Mouse (Mus musculus) hindbrain, embryonic 10.5 days (tissue): ENCODE measurements around the gene Atp6v0c. TPM values are rescaled to one million over a fixed set of nuclear protein-coding genes. Genes with fewer than 3 reads are reported as not detected.

Source experiments
- DNase-seq: peaks from one replicate; pipeline ENCODE4 v3.0.0-alpha.2; 2017; ENCODE audit warnings: low spot score
- H3K27ac ChIP-seq: fragments of 300-500 bp; sonication (generic); 2 replicates; pipeline ENCODE4 v1.5.1; 2016; ENCODE audit warnings: mild to moderate bottlenecking, moderate library complexity
- H3K27me3 ChIP-seq: fragments of 300-500 bp; sonication (generic); 2 replicates; pipeline ENCODE4 v1.6.1; 2016; ENCODE audit warnings: mild to moderate bottlenecking; ENCODE audit not compliant: poor library complexity, insufficient read depth, severe bottlenecking
- H3K36me3 ChIP-seq: fragments of 300-500 bp; sonication (generic); 2 replicates; pipeline ENCODE4 v1.6.1; 2016; ENCODE audit warnings: mild to moderate bottlenecking, moderate library complexity
- H3K4me1 ChIP-seq: fragments of 300-500 bp; sonication (generic); replicated peaks from 2 replicates; pipeline ENCODE4 v1.6.1; 2016; ENCODE audit warnings: mild to moderate bottlenecking
- H3K4me3 ChIP-seq: fragments of 300-500 bp; sonication (generic); 2 replicates; pipeline ENCODE4 v1.5.1; 2016; ENCODE audit warnings: mild to moderate bottlenecking, moderate library complexity
- H3K9me3 ChIP-seq: fragments of 300-500 bp; sonication (generic); 2 replicates; pipeline ENCODE4 v1.6.1; 2016; ENCODE audit warnings: mild to moderate bottlenecking, moderate library complexity
- WGBS: fragments of 180-500 bp; shearing (Covaris S2); methylation state at CpG from one replicate; pipeline ENCODE4 v1.1.7; 2016; 5-methylcytosine and 5-hydroxymethylcytosine counted together
- polyA plus RNA-seq: library from polyadenylated mRNA; unstranded; fragments of >200 nt; fragmentation: Nextera tagmentation; extraction: Ambion mirVana; gene quantifications from 2 replicates; pipeline ENCODE4 v1.2.1, GENCODE M21; 2016

Gene Atp6v0c
- polyA plus RNA-seq, result 488 and 579 TPM in 2 replicates

DNA sequence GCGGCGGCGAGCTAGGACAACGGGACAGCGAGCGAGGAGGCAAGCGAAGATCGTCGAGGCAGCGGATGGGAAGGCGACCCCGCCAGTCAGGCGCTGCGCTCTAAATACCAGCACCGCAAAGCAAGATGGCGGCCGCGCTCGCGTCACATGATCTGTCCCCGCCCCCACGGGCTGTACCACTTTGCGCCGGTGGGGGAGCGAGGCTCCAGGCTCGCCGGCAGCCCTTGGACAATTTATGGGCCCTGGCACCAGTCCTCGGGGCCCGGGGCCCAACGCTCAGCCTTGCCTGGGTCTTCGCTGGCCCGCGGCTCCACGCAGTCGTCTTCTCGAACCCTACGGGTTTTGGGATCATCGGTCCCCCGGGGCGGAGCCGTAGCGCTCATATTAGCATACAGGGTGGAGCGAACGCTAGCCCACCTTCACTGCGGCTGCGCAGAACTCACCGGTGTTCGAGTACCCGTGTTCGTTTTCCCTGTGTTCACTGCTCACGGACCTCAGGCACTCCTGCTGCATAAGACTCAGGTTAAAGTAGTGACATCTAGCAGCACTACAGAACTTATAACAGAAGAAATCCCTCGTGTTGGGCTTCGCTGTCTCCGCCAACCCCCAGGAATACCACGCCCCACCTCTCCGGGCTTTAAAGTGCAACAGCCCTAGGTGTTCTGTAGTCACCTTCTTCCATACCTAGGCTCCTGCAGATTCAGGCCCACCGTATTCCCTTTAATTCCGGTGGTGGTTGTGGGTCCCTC is at the start of gene Atp6v0c:
Gene Atp6v0c (minus strand): TSS at position 386 of the 749 bp plus-strand sequence.
- WGBS, result 1% methylated on average over 58 of the region's 58 CpGs
- H3K9me3 ChIP-seq, result no peaks in the 10 kb centered on the region
- no peaks in the 10 kb centered on the region for H3K27me3 ChIP-seq
- peak; percentile 96 for DNase-seq
- peak within 1 kb of the TSS; percentile 100 for H3K27ac ChIP-seq
- H3K4me1 ChIP-seq, result peaks cover 27% of the 10 kb centered on the region
- H3K4me3 ChIP-seq, result peak within 1 kb of the TSS; percentile 96
- H3K36me3 ChIP-seq, result peaks cover 31% of the 10 kb centered on the region

DNA sequence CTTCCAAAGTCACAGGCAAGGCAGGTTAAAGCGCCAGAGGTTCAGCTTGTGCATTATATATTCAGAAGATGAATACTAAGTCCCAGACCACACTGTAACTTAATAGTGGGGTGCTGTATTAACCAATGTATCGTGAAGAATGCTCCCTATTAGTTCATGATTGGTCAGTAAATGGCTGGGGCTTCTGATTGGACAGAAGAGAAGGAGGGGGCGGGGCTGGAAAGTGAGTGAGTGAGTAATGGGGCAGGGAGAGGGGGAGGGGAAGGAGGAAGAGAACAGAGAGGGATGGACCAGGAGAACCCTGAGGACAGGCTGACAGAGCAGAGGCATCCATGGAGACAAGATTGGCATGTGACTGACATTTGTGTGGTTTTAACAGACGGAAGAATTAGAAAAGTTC is 47.3 kb upstream of the Atp6v0c start:
- no peak for DNase-seq
- Histone ChIP-seq H3K9me3 (no peaks in the 10 kb centered on the region), H3K4me1 (peaks cover 38% of the 10 kb centered on the region), H3K27ac (no peak overlapping the region), H3K36me3 (peaks cover 54% of the 10 kb centered on the region), H3K27me3 (no peaks in the 10 kb centered on the region; the same call in 1 of the 2 replicates), H3K4me3 (no peak overlapping the region)
- 65% methylated on average over 4 of the region's 4 CpGs for WGBS

DNA sequence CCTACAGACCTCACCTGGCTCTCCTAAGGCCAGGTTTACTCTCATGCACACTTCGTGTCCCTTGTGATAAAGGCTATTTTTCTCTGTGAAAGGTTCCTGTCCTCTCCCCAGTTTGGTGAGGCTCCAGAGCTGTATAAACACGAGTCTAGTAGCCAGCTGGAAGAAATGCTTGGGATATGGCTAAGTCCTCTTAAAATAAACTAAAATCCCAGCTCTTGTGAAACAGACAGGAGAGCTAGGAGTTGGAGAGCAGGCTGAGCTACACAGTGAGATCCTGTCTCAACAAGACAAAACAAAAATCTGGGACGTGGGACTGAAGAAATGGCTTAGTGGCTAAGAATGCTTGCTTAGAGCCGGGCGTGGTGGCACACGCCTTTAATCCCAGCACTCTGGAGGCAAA is 43.7 kb upstream of the Atp6v0c start:
- H3K27ac ChIP-seq, result no peak overlapping the region
- WGBS, result 78% methylated on average over 6 of the region's 6 CpGs
- H3K27me3 ChIP-seq, result peaks cover 24% of the 10 kb centered on the region
- no peak for DNase-seq
- peaks cover 51% of the 10 kb centered on the region for H3K4me1 ChIP-seq
- H3K4me3 ChIP-seq, result no peak overlapping the region
- peaks cover 39% of the 10 kb centered on the region for H3K36me3 ChIP-seq
- H3K9me3 ChIP-seq, result no peaks in the 10 kb centered on the region

DNA sequence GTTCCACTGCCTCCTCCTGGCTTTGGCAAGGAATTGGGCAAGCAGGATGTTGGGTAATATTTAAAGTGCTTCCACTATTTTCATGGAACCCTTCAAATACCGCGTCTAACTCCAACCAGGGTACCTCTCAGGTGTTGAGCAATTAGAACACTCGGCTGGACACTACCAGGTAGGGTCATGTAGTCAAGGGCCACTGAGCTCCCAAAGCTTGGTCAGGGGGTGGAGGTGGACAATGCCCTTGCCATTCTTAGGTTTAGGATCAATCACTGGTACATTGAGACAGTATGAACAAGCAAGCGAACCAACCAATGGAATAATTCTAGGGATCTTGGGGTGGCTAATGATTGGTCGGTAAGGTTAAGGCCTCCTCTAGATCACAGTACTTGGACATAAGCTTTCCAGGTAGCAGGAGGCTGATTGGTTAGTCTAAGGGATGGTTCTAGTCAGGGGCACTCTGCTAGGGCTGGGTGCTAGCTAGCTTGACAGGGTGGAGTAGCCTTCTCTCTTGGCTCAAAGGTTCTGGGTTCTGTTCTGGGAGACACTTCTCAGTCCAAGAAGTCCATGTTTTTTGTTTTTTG is 43.0 kb upstream of the Atp6v0c start:
- Histone ChIP-seq H3K27me3 (peaks cover 31% of the 10 kb centered on the region), H3K36me3 (peaks cover 33% of the 10 kb centered on the region), H3K4me3 (peak overlapping the region; percentile 72), H3K27ac (peak overlapping the region; percentile 90), H3K4me1 (peaks cover 53% of the 10 kb centered on the region), H3K9me3 (no peaks in the 10 kb centered on the region)
- 25% methylated on average over 5 of the region's 5 CpGs for WGBS
- no peak for DNase-seq

DNA sequence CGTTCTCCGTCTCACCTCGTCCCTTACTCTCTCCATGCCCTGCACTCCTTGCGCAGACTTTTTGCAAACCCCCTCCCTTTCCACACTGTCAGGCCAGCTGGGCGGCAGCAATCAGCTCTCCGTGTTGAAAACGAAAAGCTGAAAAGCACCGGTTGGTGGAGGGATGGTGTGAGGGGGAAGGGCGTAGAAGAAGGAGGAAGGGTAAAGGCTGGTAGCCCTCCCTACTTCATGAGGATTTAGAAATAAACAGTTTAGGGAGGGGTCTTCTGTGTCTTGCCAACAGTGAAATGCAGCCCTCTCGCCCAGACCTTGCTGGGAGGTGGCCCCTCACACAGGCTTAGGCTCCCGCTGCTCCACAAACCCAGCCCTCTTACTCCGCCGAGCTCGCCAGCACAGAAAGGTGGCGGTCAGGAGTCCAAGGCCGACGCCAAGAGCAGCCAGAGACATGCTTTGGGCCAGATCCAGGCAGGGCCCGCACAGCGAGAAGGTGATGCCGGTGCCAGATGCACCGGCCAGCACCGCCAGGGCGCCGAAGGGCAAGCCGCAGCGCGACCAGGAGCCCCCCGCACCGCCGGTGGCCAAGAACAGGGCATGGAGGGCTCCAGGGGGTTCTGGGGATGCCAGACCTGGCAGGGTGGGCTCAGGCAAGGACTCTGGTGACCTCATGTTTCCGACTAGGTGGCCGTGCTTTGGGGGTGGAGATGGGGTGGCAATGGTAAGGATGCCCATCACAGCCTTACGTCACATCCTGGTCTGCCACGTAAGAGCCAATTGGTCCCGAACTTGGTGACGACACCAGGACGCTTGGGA is 42.3 kb upstream of the Atp6v0c start:
- DNase-seq, result peak; percentile 81
- Histone ChIP-seq H3K27ac (peak overlapping the region; percentile 90), H3K4me1 (peaks cover 59% of the 10 kb centered on the region), H3K36me3 (peaks cover 27% of the 10 kb centered on the region), H3K4me3 (peak overlapping the region; percentile 72), H3K27me3 (peaks cover 38% of the 10 kb centered on the region), H3K9me3 (no peaks in the 10 kb centered on the region)
- 2% methylated on average over 37 of the region's 37 CpGs for WGBS

DNA sequence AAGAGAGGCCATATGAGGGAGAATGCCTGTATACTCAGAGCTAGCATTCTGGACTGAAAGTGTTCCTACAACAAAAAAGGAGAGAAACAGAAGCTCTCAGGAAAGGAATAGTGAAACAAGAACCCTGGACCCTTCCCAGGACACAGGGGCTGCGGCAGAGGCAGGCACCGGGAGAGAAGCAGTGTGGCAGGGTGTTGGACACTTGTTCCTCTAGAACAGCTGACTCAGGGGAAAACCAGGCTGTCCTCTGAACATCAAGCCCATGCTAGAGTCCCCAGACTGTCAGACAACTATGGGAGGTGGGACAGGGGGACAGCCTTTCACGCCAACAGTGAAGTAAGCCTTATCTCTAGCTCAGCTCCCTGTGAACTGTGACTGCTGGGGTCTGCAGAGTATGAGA is 41.1 kb upstream of the Atp6v0c start:
- no peak for DNase-seq
- 85% methylated on average over 3 of the region's 3 CpGs for WGBS

DNA sequence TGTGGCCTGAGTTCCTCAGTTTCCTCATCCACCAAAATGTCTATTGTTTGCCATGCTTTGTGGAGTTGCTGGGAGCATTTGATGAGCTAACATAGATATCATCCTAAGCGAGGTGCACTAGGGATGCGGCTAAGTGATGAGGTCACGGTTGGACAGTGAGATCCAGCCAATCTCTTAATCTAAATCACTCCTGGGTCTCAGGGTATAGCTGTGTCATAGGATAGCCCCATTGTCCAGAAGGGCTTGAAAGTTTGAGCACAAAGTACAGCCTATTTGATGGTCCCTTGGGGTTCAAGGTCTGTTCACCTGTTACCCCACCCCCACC is 40.4 kb upstream of the Atp6v0c start:
- Histone ChIP-seq H3K4me3 (peak overlapping the region; percentile 79), H3K27me3 (peaks cover 48% of the 10 kb centered on the region), H3K36me3 (peaks cover 7% of the 10 kb centered on the region), H3K4me1 (peaks cover 78% of the 10 kb centered on the region), H3K9me3 (no peaks in the 10 kb centered on the region), H3K27ac (peak overlapping the region; percentile 92)
- DNase-seq, result no peak
- WGBS, result 74% methylated on average over 3 of the region's 3 CpGs

More for the DNA sequence above, 41.1 kb upstream of the Atp6v0c start:
- H3K4me1 ChIP-seq, result peaks cover 71% of the 10 kb centered on the region
- H3K36me3 ChIP-seq, result peaks cover 14% of the 10 kb centered on the region
- H3K9me3 ChIP-seq, result no peaks in the 10 kb centered on the region
- H3K27ac ChIP-seq, result peak overlapping the region; percentile 90; the same call in 1 of the 2 replicates
- peaks cover 48% of the 10 kb centered on the region for H3K27me3 ChIP-seq
- peak overlapping the region; percentile 1; the same call in 1 of the 2 replicates for H3K4me3 ChIP-seq

DNA sequence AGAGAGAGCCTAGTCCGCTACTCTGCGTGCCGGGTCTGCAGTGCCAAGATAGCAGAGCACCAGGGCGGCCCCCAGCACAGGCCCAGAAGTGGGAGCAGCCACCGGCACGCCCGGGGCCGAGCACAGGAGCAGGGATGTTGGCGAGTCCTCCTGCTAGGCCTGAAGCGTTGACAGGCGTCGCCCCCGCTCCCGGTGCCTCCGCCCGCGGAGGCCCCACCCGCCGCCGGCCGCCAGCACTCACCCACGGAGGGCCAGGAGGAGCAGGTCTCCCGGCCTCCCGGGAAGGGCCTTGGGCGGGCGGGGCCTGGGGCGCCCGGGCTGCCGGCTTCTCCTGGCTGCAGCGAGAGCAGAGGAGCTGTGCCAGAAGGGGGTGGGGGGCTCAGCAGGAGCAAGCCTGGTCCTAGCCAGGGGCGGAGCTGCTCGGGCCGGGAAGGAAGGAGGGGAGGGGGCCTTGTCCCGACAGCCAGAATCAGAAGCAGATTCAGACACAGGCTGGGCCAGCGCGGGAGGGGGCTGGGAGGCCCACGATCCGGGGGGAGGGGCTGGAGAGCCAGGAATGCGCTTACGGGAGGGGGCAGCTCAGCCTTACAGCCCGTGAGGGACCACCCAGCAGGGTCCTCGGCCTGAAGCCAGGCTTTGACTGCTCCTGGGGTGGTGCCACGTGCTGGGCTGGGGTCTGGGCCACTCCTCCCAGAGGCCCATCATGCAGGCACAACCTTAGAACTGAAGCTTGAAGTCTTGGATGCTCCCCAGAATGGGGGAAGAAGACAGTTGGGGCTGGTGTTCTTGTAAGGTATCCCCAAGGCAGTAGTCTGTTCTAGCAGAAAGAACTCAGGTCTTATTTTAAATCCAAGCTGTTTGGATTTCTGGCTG is 39.8 kb upstream of the Atp6v0c start, which contains the start of gene Ntn3:
Gene Ntn3 (minus strand): TSS at position 489 of the 873 bp plus-strand sequence.
- peak; percentile 83 for DNase-seq
- Histone ChIP-seq H3K9me3 (no peaks in the 10 kb centered on the region), H3K36me3 (peaks cover 1% of the 10 kb centered on the region; the same call in 1 of the 2 replicates), H3K27me3 (peaks cover 48% of the 10 kb centered on the region), H3K27ac (peak within 1 kb of the TSS; percentile 92), H3K4me3 (peak within 1 kb of the TSS; percentile 79), H3K4me1 (peaks cover 84% of the 10 kb centered on the region)
- WGBS, result 1% methylated on average over 43 of the region's 43 CpGs

DNA sequence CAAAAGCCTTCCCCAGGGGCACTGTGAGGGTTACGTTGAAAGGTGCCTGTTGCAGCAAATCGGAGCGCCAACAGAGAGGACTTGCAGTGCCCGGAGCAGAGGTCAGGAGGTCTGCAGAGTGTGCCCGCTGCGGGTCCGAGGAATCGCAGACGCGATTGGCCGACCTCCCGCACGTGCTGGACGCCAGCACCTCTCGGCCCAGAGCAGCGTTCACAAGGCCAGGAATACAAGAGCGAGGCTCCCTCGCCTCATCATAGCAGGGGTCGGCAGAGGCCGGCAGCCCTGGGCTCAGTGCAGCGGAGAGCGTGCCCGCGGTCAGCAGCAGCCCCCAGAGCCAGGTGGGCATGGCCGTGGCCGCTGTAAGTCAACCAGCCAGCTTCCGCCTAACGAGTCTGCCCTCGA is 39.1 kb upstream of the Atp6v0c start:
- Histone ChIP-seq H3K36me3 (no peaks in the 10 kb centered on the region), H3K4me3 (peak overlapping the region; percentile 79), H3K27me3 (peaks cover 48% of the 10 kb centered on the region), H3K9me3 (no peaks in the 10 kb centered on the region), H3K27ac (peak overlapping the region; percentile 92), H3K4me1 (peaks cover 89% of the 10 kb centered on the region)
- 1% methylated on average over 29 of the region's 29 CpGs for WGBS
- peak; percentile 70 for DNase-seq

DNA sequence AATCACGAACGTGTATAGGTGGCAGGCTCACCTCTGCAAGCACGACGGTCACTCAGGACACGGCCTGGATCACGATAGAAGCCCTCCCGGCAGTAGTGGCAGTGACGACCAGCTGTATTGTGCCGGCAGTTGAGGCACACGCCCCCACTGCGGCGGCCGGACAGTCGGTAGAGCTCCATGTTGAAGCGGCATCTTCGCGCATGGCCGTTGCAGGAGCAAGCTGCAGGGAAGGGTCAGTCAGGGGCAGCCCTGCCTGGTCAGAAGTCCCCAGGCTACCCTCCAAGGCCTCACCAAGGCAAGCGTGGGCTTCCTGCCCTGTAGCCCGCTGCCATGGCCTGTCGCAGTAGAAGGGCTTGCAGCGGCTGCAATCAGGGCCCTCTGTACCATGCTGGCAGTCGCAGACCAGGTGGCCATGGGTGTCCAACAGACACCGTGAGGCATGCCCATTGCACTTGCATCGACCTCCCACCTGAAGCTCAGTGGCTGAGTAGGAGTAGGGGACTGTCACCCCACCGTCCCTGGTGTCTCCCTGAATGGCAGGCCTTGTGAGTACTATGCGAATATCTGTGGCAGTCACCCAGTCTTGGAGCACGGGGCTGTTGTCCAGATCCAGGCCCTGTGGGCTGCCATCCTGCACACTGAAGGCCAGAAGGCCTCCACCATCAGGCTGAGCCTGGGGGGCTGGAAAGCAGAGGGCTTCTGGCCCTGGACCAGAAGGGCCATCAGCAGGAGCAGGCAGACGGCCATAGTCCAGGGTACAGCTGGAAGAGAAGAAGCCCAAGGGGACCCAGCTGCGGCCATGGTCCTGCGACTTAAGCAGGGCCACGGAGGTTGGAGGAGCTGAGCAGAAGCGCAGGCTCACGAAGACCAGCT is 38.5 kb upstream of the Atp6v0c start:
- WGBS, result 45% methylated on average over 34 of the region's 34 CpGs
- no peak for DNase-seq

More for the DNA sequence above, 38.5 kb upstream of the Atp6v0c start:
- peak overlapping the region; percentile 79 for H3K4me3 ChIP-seq
- peaks cover 95% of the 10 kb centered on the region for H3K4me1 ChIP-seq
- peak overlapping the region; percentile 92 for H3K27ac ChIP-seq
- H3K36me3 ChIP-seq, result no peaks in the 10 kb centered on the region
- no peaks in the 10 kb centered on the region for H3K9me3 ChIP-seq
- H3K27me3 ChIP-seq, result peaks cover 48% of the 10 kb centered on the region
